Mouse (Mus musculus): Measurements from ENCODE around the gene Slc1a7.

Gene Slc1a7

DNA sequence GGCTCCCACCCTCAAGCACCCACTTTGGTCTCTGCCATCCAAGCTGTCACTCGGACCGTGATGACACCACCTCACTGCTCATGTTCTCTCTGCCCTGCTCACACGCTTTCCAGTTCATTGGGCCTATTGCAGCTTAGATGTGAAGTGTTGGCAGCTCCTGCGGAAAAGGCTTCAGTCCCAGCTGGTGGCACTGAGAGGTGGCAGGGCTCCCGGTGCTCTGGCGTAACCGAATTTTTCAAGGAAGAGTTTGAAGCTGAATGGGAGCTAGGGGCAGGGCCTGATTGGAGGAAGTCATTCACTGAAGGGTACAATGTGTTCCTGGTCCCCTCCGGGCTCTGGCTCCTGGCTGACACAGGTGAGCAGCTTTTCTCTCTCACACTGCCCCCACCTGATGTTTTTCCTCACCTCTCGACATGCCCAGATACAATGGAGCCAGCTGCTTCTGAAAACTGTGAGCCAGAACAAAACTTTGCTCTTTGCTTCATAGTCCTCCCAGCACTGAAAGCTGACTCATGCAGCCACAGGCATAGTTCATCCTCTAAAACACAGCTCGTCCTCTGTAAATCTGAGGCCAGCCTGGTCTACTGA is 83.6 kb downstream of the Slc1a7 start:
- DNase-seq (ENCODE audit: low spot score in 2 of 2) = peak in 1 of 2 experiments; percentile 24

GRCm38 (mm10) chr4:108052673-108053072 is 84.5 kb downstream of the Slc1a7 start:
- no peak for DNase-seq (ENCODE audit: low spot score in 2 of 2)

DNA sequence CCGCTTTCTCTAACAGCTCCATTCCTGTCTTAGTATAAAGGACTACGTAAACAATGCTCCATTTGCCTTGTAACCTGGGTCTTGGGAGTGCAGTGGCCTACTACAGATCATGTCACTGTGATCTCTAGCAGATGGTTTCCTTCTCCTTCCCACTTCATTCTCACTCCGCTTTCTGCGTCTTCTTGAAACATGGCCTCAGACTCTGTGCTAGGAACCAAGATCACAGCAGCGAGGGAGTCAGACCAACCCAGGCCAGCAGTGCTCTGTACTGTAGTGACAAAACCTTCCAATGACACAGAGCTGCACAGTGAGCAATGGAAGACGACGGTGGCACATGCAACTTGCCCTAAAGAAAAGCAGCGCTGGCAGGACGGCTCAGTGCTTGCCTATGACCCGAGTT is 87.7 kb downstream of the Slc1a7 start:
- no peak for DNase-seq (ENCODE audit: low spot score in 2 of 2)

- no peak for DNase-seq (ENCODE audit: low spot score in 2 of 2)
These were observed 89.1 kb downstream of the Slc1a7 start for GRCm38 (mm10) chr4:108057247-108057646.

DNA sequence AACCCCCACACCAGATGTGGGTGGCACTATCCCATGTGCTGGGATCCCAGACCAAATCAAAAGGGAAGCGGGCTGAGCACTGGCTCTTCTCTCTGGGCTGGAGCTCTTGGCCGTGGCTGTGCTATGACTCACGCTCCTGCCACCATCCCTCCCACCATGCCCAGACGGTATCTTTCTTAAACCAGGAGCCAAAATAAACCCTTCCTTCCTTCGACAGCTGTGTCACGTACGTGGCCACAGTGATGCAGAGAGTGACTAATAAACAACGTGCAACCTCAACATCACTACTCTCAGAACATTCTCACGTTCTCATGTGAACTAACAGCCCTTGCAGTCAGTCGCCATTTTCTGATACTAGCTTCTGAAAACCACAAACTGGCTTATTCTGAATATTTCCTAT is 90.0 kb downstream of the Slc1a7 start:
- peak in 1 of 2 experiments; percentile 66 for DNase-seq (ENCODE audit: low spot score in 2 of 2)

GRCm38 (mm10) chr4:108059601-108060379 is 91.7 kb downstream of the Slc1a7 start:
- DNase-seq (ENCODE audit: low spot score in 2 of 2) = peak in 1 of 2 experiments; percentile 50

DNA sequence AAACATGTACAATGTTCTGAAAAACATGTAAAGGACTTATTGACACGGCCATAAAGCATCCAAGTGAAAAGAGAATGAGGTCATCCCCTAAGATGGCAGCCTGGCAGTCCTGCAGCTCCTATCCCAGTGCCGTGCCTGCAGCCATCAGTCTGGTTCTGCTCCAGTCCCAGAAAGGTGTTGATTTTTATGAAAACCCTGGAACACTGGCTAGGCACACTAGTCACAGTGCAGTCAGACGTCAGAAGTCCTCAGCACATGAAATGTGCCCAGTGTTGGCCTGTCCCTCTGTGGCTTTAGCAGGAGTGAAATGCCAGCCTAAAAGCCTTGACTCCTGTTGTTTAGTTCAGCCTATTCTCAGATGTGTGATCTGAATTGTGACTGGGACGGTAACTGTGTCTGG is 92.6 kb downstream of the Slc1a7 start:
- no peak for DNase-seq (ENCODE audit: low spot score in 2 of 2)

DNA sequence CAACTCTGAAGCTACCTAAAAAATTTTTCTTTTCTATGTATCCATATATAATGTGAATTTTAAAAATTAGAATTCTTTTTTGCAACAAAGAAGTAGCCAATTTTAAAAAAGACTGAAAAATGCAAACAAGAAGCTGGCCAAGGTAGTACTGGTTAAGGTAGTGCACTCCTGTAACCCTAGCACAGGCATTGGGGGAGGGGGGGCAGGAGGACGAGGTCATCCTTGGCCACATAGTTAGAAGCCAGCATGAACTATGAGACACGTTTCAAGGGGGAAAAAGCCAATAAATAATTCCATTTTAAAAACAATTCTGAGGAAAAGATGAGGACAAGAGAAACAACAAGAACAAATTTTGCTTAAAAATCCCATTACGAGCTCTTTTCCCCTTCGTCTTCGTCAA is 94.4 kb downstream of the Slc1a7 start:
- DNase-seq (ENCODE audit: low spot score in 2 of 2) = no peak
